Mouse (Mus musculus): ENCODE results near the gene Cntrl.

Cntrl gene

DNA sequence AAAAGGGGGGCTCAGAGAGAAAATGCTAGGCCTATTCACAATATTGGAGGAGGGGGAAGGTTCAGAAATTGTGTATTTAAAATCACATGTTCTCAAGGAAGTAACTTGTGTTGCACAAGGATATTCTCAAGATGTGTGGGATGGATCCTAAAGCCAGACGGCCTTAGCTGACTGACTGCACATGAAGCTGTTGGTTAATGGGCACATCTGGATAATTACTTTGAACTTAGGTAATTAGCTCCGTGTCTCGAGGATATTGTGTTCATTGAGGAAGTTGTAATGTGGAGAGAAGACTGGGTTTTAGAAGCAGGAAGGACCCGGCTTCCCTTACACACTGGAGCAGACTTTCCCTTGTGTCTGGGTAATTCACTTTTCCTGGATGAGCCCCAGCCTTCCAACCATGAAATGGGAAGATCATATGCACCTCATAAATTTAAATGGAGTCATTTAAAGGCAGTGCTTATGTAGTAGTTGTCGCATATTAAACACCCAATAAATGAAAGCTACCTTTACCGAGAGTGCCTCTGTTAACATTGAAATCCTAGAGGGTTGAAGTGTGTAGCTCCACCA lies 113.6 kb downstream of the Cntrl start:
- DNase-seq (ENCODE audit: low read depth): no peak

DNA sequence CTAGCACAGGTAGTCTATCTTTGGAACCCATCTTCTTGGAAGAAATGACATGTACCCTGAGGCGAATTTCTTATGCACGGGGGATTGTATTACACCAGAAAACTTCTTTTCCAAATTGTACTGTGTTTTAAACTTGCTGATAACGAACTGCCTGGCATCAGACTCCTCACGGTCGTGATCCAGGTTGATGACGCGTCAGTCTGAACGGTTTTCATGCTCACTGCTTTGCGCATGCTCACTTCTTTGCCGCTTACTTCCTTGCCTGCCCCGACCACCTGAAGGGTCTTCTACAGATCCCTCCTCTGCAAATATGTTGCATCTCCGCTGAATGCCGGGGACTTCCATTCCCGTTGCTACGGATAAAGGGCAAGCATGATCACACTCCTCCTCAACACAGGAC lies 115.0 kb downstream of the Cntrl start:
- no peak for DNase-seq (ENCODE audit: low read depth)

DNA sequence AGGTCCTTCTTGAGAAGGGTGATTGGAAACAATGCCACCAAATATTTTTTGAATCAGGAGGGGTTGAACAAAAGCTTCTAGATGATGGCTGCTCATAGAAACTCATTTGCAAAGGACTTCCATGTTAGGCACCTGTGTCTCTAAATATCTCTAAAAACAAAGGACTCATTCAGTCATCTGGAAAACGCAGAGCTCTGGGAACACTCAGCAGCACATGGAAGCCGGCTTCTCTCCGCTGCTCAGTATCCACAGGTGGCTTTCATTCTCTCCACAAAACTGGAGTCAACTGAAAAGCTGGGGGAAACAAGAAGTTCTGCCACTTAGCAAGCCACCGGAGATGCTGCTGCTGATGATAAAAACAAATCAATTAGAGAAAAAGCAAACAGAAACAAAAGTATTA lies 118.9 kb downstream of the Cntrl start:
- no peak for DNase-seq (ENCODE audit: low read depth)

Measured in induced T-regulatory cell, adult 2 months (primary cell).